Mouse (Mus musculus) adrenal gland, adult 10 weeks (tissue): Measurements from ENCODE around the gene Olfr789. TPM values are rescaled to one million over a fixed set of nuclear protein-coding genes. Genes with fewer than 3 reads are reported as not detected.

Experiments
- polyA plus RNA-seq: library from polyadenylated mRNA; stranded (reverse); fragments of 350-450 nt; fragmentation: Illumina TruSeq; extraction: RNeasy Lipid Tissue Mini Kit (QIAGEN cat#74804); gene quantifications from one replicate; pipeline ENCODE4 v1.2.3, GENCODE M21; 2014; ENCODE audit warnings: low read depth, low replicate concordance

Olfr789 gene
- not detected for polyA plus RNA-seq

DNA sequence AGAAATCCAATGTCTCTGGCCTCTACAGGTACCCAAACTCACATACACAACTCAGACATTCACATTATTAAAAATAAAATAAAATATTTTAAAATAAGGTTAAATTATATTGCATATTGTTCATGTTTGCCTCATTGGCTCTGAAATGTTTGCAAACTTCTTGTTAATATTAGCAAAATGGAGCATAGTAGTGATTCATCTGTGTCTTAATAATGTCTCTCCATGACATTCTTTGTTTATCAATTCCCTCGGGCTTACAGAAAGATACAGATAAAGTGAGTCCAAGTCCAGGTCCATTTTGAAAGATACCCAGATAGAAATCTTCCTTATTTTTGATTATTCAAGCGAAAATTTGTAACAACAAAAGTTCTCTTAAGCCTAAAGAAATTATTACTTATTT, at the start of gene Olfr789:
TSS of gene Olfr789 (plus strand) at position 301 of the 400 bp plus-strand sequence.

DNA sequence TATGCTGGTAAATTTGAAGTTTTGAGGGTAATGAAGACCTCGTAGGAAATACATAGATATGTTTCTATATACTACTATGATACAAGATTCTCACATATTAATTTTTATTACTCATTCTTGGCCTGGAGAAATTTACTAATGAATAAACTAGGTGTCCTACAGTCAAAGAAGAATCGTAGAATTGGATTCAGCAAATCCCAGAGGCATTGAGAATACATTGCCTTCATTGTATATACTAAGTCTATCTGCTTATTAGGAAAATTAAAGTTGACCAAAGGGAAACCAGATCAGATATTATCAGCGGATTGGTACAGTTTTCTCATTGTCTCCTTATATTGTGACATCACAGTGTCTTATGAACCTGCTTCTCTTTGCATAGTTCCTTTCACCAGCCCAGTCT, 23.0 kb upstream of the Olfr789 start, which contains the start of gene Olfr787:
TSS of gene Olfr787 (plus strand) at position 301 of the 400 bp plus-strand sequence.

DNA sequence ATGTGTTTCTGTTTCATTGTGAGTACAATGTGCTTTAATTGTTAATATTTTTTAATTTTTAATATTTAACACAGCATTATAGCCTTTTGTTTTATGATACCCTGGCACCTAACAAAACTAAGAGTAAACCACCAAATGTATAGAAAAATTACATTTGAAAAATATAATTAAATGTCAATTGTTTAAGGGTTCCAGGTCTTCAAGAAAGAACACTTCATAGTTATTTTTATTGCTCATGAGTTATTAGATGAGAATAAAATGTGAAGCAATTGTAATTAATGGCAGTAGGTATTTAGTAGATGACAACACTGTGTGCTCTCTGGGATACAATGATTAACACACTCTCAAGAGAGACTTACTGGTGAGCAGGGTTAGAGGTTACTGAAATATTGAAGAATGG, 13.9 kb upstream of the Olfr789 start, which contains the start of gene Olfr788:
TSS of gene Olfr788 (plus strand) at position 301 of the 400 bp plus-strand sequence.

DNA sequence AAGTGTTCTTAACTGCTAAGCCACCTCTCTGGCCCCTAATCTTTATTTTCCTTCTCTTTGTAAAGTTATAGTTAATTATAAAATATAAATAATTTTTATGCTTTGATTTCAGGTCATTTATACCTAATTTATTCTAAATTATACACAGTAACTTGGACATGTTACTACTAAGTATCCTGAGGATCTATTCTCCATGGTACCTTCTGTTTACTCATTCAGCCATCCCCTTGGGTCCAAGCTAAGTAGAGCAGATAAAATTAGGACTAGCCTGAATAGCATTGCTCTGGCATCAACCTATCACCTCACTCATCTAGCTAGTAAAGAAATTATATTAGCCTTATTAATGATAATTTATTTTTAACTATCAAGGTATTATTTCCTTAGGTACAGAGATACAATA, 13.6 kb downstream of the Olfr789 start, which contains the start of gene Olfr790:
TSS of gene Olfr790 (plus strand) at position 301 of the 400 bp plus-strand sequence.

DNA sequence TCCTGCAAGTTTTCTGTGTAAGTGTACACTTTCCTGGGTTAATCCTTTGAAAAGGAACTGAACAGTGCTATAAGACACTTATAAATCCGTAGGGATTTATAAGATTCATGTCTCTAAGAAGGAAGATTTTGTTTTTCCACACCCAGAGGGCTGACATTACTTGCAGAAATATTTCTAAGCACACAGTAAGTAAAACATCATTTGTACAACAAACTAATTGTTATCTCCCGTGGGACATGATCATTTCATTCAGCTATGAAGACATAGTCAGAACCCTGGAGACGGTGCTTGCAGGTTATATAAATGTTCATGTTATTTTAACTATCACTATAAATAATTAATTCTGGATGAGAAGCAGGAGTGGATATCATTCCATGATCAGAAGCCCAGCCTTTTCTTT, 36.9 kb downstream of the Olfr789 start, which contains the start of gene Olfr791:
TSS of gene Olfr791 (plus strand) at position 301 of the 400 bp plus-strand sequence.

DNA sequence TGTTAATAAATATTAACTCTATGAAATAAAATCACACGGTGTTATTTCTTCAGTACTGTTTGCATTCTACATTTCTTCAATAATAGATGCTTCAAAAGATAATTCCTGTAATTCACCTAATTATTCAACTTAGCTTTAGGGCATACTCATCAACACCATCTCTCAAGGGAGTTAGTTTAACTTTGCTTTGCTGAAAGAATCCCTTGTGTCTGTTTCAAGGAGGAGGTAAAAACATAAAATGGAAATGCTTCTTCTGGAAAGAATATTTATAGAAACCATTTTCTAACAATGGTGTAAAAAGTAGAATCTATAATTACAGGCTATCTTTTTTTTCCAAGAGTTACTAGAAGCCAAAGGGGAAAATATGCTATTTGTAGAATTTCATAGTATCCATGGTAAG, 54.3 kb downstream of the Olfr789 start, which contains the start of gene Olfr792:
TSS of gene Olfr792 (plus strand) at position 301 of the 400 bp plus-strand sequence.

Other genes with a start within 250 kb of the Olfr789 start
- not detected for gene Olfr774, start 248.5 kb upstream of the Olfr789 start, polyA plus RNA-seq
- not detected for gene Olfr775, start 236.3 kb upstream of the Olfr789 start, polyA plus RNA-seq
- not detected for gene Olfr776, start 225.6 kb upstream of the Olfr789 start, polyA plus RNA-seq
- not detected for gene Olfr777, start 213.3 kb upstream of the Olfr789 start, polyA plus RNA-seq
- gene Olfr780, start 166.6 kb upstream of the Olfr789 start, polyA plus RNA-seq = not detected
- gene Olfr781, start 155.9 kb upstream of the Olfr789 start, polyA plus RNA-seq = not detected
- gene Olfr782, start 135.9 kb upstream of the Olfr789 start, polyA plus RNA-seq = not detected
- gene Olfr784, start 100.7 kb upstream of the Olfr789 start, polyA plus RNA-seq = not detected
- gene Olfr785, start 79.3 kb upstream of the Olfr789 start, polyA plus RNA-seq = not detected
- gene Olfr786, start 57.4 kb upstream of the Olfr789 start, polyA plus RNA-seq = not detected
- gene Olfr787, start 22.9 kb upstream of the Olfr789 start, polyA plus RNA-seq = not detected
- gene Olfr788, start 13.8 kb upstream of the Olfr789 start, polyA plus RNA-seq = not detected
- gene Olfr790, start 13.7 kb downstream of the Olfr789 start, polyA plus RNA-seq = not detected
- not detected for gene Olfr791, start 37.0 kb downstream of the Olfr789 start, polyA plus RNA-seq
- not detected for gene Olfr792, start 54.4 kb downstream of the Olfr789 start, polyA plus RNA-seq
- gene Olfr794, start 82.9 kb downstream of the Olfr789 start, polyA plus RNA-seq = not detected
- gene Olfr796, start 127.8 kb downstream of the Olfr789 start, polyA plus RNA-seq = not detected
- not detected for gene Olfr798, start 143.2 kb downstream of the Olfr789 start, polyA plus RNA-seq
- gene Olfr799, start 152.7 kb downstream of the Olfr789 start, polyA plus RNA-seq = not detected
- not detected for gene Olfr800, start 172.9 kb downstream of the Olfr789 start, polyA plus RNA-seq
- not detected for gene Olfr801, start 189.1 kb downstream of the Olfr789 start, polyA plus RNA-seq
- not detected for gene Olfr802, start 203.4 kb downstream of the Olfr789 start, polyA plus RNA-seq
- gene Olfr803, start 209.5 kb downstream of the Olfr789 start, polyA plus RNA-seq = not detected
- not detected for gene Olfr804, start 218.5 kb downstream of the Olfr789 start, polyA plus RNA-seq
- gene Olfr805, start 244.6 kb downstream of the Olfr789 start, polyA plus RNA-seq = not detected